Mouse (Mus musculus) testis, adult 2 months (tissue): ENCODE measurements around the gene Pde4a.

Source experiments
- CTCF ChIP-seq: fragments of 200-500 bp; IDR thresholded peaks from 2 replicates; pipeline ENCODE4 v1.5.1; 2012; ENCODE audit warnings: low read depth, mild to moderate bottlenecking, inconsistent platforms, low read length, moderate library complexity; ENCODE audit not compliant: control insufficient read depth, insufficient read depth, insufficient replicate concordance
- POLR2A ChIP-seq: fragments of 200-500 bp; IDR thresholded peaks from 2 replicates; pipeline ENCODE4 v1.6.1; 2012; ENCODE audit warnings: low read depth, mild to moderate bottlenecking, inconsistent platforms, low read length, moderate library complexity; ENCODE audit not compliant: control insufficient read depth

DNA sequence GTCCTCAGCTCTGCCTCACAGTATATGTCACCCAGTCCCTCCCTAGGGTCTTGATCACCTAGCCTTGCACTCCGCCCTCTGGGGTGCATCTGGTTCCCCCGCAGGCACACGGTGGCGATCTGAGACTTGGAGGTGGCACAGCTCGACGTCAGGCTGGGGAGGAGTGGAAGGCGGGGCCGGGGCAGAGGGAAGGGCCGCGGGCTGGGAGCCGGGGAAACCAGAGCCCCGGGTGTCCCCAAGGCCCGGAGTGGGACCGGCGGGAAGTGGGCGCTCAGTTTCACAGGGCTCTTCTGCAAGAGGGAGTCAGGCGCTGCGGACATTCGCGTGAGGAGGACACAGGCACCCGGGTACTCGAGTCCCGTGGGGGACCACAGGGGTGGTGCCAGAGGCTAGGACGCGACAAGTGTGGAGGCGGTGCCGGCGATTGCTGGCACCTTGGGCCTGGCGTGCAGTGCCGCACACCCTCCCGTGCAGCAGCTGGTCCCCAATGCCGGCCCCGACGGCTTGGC is 18.4 kb downstream of the Pde4a start:
- TF ChIP-seq CTCF = no peak
- no peak for TF ChIP-seq POLR2A
